Mouse (Mus musculus): ENCODE results near the gene Ndufb6. TPM values are rescaled to one million over a fixed set of nuclear protein-coding genes. Genes with fewer than 3 reads are reported as not detected.

Ndufb6 gene
- polyA plus RNA-seq, 1 experiment from 2014 or later, result 542 TPM

GRCm38 (mm10) chr4:40289046-40289445 is 9.8 kb upstream of the Ndufb6 start:
- Histone ChIP-seq H3K4me2 (ENCODE audit: low read length) (no peak overlapping the region), H3K9me3 (replicated peaks; ENCODE audit: low read length) (no peaks in the 10 kb centered on the region), H3K27ac (no peak overlapping the region), H3K4me1 (replicated peaks; ENCODE audit: insufficient read depth, low read length) (no peaks in the 10 kb centered on the region), H3K27me3 (ENCODE audit: insufficient read depth, low read length) (no peaks in the 10 kb centered on the region), H3K36me3 (ENCODE audit: insufficient read depth, low read length) (no peaks in the 10 kb centered on the region), H3K4me3 (replicated peaks; ENCODE audit: low read depth, low read length) (no peak overlapping the region), H3K9ac (ENCODE audit: low read depth, low read length) (no peak overlapping the region)
- no peak for DNase-seq (ENCODE audit: low spot score)
- no peak for ATAC-seq (replicated peaks; ENCODE audit: low FRiP score, low read depth)
- no peak for TF ChIP-seq CTCF (IDR thresholded peaks at IDR 0.05; ENCODE audit: low read depth)
- WGBS, result 80% methylated on average over 2 of the region's 2 CpGs

GRCm38 (mm10) chr4:40287415-40287814 is 8.2 kb upstream of the Ndufb6 start:
- no peaks in the 10 kb centered on the region for H3K9me3 ChIP-seq (replicated peaks; ENCODE audit: low read length)
- ATAC-seq (replicated peaks; ENCODE audit: low FRiP score, low read depth), result no peak
- no peaks in the 10 kb centered on the region for H3K4me1 ChIP-seq (replicated peaks; ENCODE audit: insufficient read depth, low read length)

GRCm38 (mm10) chr4:40285582-40285981 is 6.4 kb upstream of the Ndufb6 start:
- H3K9me3 ChIP-seq (replicated peaks; ENCODE audit: low read length), result no peaks in the 10 kb centered on the region
- H3K4me1 ChIP-seq (replicated peaks; ENCODE audit: insufficient read depth, low read length), result no peaks in the 10 kb centered on the region
- 17% methylated on average over 4 of the region's 4 CpGs for WGBS
- ATAC-seq (replicated peaks; ENCODE audit: low FRiP score, low read depth) (no peak), DNase-seq (ENCODE audit: low spot score) (peak; percentile 85)
- no peaks in the 10 kb centered on the region for H3K27me3 ChIP-seq (ENCODE audit: insufficient read depth, low read length)
- peak; percentile 93 for TF ChIP-seq CTCF (IDR thresholded peaks at IDR 0.05; ENCODE audit: low read depth)
- H3K9ac ChIP-seq (ENCODE audit: low read depth, low read length), result no peak overlapping the region
- H3K36me3 ChIP-seq (ENCODE audit: insufficient read depth, low read length), result no peaks in the 10 kb centered on the region
- no peak overlapping the region for H3K4me3 ChIP-seq (replicated peaks; ENCODE audit: low read depth, low read length)
- no peak overlapping the region for H3K4me2 ChIP-seq (ENCODE audit: low read length)
- H3K27ac ChIP-seq, result no peak overlapping the region

More at GRCm38 (mm10) chr4:40287415-40287814, 8.2 kb upstream of the Ndufb6 start:
- no peak for DNase-seq (ENCODE audit: low spot score)
- 82% methylated on average over 6 of the region's 6 CpGs for WGBS
- H3K36me3 ChIP-seq (ENCODE audit: insufficient read depth, low read length), result no peaks in the 10 kb centered on the region
- H3K4me2 ChIP-seq (ENCODE audit: low read length), result no peak overlapping the region
- TF ChIP-seq CTCF (IDR thresholded peaks at IDR 0.05; ENCODE audit: low read depth), result no peak
- H3K9ac ChIP-seq (ENCODE audit: low read depth, low read length), result no peak overlapping the region
- no peaks in the 10 kb centered on the region for H3K27me3 ChIP-seq (ENCODE audit: insufficient read depth, low read length)
- H3K4me3 ChIP-seq (replicated peaks; ENCODE audit: low read depth, low read length), result no peak overlapping the region
- H3K27ac ChIP-seq, result no peak overlapping the region

- H3K4me3 ChIP-seq (replicated peaks; ENCODE audit: low read depth, low read length), result peak overlapping the region; percentile 99
- no peak for TF ChIP-seq CTCF (IDR thresholded peaks at IDR 0.05; ENCODE audit: low read depth)
- H3K27me3 ChIP-seq (ENCODE audit: insufficient read depth, low read length), result no peaks in the 10 kb centered on the region
- H3K36me3 ChIP-seq (ENCODE audit: insufficient read depth, low read length), result 0 out of 2 replicates have a peak, but pooled peaks cover 3% of the 10 kb centered on the region
- H3K27ac ChIP-seq, result peak overlapping the region; percentile 91
- peaks cover 6% of the 10 kb centered on the region; the same call in 1 of the 2 replicates for H3K4me1 ChIP-seq (replicated peaks; ENCODE audit: insufficient read depth, low read length)
- DNase-seq (ENCODE audit: low spot score) (no peak), ATAC-seq (replicated peaks; ENCODE audit: low FRiP score, low read depth) (peak; percentile 54)
- H3K9me3 ChIP-seq (replicated peaks; ENCODE audit: low read length), result no peaks in the 10 kb centered on the region
- H3K4me2 ChIP-seq (ENCODE audit: low read length), result peak overlapping the region; percentile 93
- WGBS, result 1% methylated on average over 21 of the region's 21 CpGs
- H3K9ac ChIP-seq (ENCODE audit: low read depth, low read length), result peak overlapping the region; percentile 92
Measured at GRCm38 (mm10) chr4:40278880-40279275, 343 bp downstream of the Ndufb6 start.

- Histone ChIP-seq H3K4me1 (replicated peaks; ENCODE audit: insufficient read depth, low read length) (peaks cover 7% of the 10 kb centered on the region; the same call in 1 of the 2 replicates), H3K4me3 (replicated peaks; ENCODE audit: low read depth, low read length) (peak within 1 kb of the TSS; percentile 73), H3K27ac (peak within 1 kb of the TSS; percentile 99), H3K9ac (ENCODE audit: low read depth, low read length) (peak within 1 kb of the TSS; percentile 78), H3K36me3 (ENCODE audit: insufficient read depth, low read length) (0 out of 2 replicates have a peak, but pooled peaks cover 8% of the 10 kb centered on the region), H3K9me3 (replicated peaks; ENCODE audit: low read length) (no peaks in the 10 kb centered on the region), H3K27me3 (ENCODE audit: insufficient read depth, low read length) (no peaks in the 10 kb centered on the region), H3K4me2 (ENCODE audit: low read length) (peak within 1 kb of the TSS; percentile 77)
- DNase-seq (ENCODE audit: low spot score), result peak; percentile 98
- no peak; the same call in 1 of the 2 replicates for TF ChIP-seq CTCF (IDR thresholded peaks at IDR 0.05; ENCODE audit: low read depth)
- ATAC-seq (replicated peaks; ENCODE audit: low FRiP score, low read depth), result peak; percentile 96
- WGBS, result under 1% methylated on average over 38 of the region's 38 CpGs
Measured at GRCm38 (mm10) chr4:40269430-40270032, 9.7 kb downstream of the Ndufb6 start, which contains the start of the genes Smim27 and Topors. Gene Smim27, plus strand, starts transcription at chr4:40269579. Gene Topors, minus strand, starts transcription at chr4:40269850.

GRCm38 (mm10) chr4:40268835-40269234 is 10.4 kb downstream of the Ndufb6 start:
- H3K9ac ChIP-seq (ENCODE audit: low read depth, low read length), result peak overlapping the region; percentile 78
- no peak for TF ChIP-seq CTCF (IDR thresholded peaks at IDR 0.05; ENCODE audit: low read depth)
- peak overlapping the region; percentile 77 for H3K4me2 ChIP-seq (ENCODE audit: low read length)
- ATAC-seq (replicated peaks; ENCODE audit: low FRiP score, low read depth) (no peak), DNase-seq (ENCODE audit: low spot score) (no peak)
- peak overlapping the region; percentile 99 for H3K27ac ChIP-seq
- H3K9me3 ChIP-seq (replicated peaks; ENCODE audit: low read length), result no peaks in the 10 kb centered on the region
- WGBS, result under 1% methylated on average over 16 of the region's 16 CpGs
- H3K4me3 ChIP-seq (replicated peaks; ENCODE audit: low read depth, low read length), result peak overlapping the region; percentile 73
- H3K36me3 ChIP-seq (ENCODE audit: insufficient read depth, low read length), result 0 out of 2 replicates have a peak, but pooled peaks cover 6% of the 10 kb centered on the region
- H3K4me1 ChIP-seq (replicated peaks; ENCODE audit: insufficient read depth, low read length), result peaks cover 7% of the 10 kb centered on the region; the same call in 1 of the 2 replicates
- H3K27me3 ChIP-seq (ENCODE audit: insufficient read depth, low read length), result no peaks in the 10 kb centered on the region

Data from kidney, postnatal 0 days (tissue).